Mouse (Mus musculus): Measurements from ENCODE around the gene Acat3. TPM values are rescaled to one million over a fixed set of nuclear protein-coding genes. Genes with fewer than 3 reads are reported as not detected.
"Not testable (repeated sequence)": the region's sequence is repeated elsewhere in the genome, so short reads cannot be mapped to it uniquely, and the experiment has no call there.

Acat3 gene
- total RNA-seq (2021): 1 to 10 TPM; 5.8 to 6.5 TPM
- long read RNA-seq, partial matches to known transcripts: 1 of 3 reads
- long read RNA-seq, other reads (novel, unspliced or antisense): 0 of 3 reads

DNA sequence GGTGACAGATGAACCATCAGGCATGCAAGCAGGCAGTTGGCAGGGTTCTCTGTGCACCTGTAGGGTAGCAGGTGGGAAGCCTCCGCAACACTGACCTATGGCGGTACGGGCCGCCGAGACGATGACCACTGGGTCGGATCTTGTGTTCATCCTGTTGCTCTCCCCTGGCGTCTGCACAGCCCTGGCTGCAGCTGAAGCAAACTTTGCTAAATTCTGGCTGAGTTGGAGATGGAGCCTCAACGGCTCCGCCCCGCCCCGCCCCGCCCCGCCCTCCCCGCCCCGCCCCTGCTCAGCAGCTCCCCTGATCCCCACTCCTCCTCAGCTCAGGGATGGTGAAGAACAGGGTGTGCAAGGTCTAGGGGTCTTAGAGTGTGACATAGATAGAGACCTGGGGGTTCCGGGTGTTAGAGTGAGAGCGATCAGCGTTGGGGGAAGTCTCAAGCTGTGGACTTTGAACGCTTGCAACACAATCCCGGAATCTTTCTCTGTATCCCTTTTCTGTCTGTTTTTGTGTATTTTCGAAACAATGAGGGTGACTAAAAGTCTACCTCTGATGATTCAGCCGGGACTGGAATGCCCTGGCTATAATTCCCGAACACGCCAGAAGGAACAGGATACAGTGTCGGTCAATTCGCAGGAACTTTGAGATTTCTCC, at the start of gene Acat3:
Gene Acat3, minus strand, starts transcription at position 450 of the 655 bp plus-strand sequence.
- DNase-seq (ENCODE audit: low spot score in 2 of 2): no peak

DNA sequence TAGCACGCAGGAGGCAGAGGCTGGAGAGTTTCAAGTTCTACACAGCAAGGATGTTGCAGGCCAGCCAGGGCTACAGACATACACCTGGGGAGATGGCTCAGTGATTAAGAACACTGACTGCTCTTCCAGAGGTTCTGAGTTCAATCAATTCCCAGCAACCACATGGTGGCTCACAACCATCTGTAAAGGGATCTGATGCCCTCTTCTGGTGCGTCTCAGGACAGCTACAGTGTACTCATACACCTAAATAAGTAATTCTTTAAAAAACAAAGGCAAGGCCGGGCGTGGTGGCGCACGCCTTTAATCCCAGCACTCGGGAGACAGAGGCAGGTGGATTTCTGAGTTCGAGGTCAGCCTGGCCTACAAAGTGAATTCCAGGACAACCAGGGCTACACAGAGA, 47.7 kb upstream of the Acat3 start:
- DNase-seq (ENCODE audit: low spot score in 2 of 2): not testable (repeated sequence)

DNA sequence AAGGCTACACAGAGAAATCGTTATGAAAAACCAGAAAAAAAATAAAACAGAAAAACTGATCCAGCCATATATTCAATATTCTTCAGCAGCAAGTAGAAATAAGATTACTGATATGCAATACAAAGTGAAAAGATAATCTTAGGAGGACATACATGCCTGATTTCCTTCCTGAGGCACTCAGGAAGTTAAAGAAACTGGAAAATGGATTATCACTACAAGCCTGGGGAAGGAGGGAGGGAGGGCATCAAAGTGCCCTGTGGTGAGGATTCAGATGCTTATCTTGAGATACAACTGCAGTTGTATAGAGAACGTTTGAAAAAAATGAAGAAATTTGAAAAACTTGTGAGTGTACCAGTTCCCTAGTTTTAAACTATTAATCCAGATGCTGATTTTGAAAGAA, 43.6 kb upstream of the Acat3 start:
- DNase-seq (ENCODE audit: low spot score in 2 of 2): no peak

DNA sequence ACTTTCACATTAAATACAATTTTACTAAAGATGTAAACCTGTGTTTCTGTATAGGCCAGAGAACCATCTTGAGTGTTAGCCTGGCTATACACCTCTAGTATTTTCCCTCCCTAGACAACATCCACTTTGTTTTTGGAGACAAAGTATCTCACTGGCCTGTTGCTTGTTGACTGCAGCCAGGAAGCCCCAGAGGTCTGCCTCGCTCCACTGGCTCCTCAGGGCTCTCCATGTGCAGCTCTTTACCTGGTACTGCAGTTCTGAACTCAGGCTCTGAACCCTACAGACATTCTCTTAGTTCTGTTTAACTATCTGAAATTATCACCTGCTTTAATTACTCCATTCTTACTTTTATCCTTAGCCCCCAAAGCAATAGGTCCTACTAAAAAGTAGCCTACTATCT, 38.1 kb upstream of the Acat3 start:
- DNase-seq (ENCODE audit: low spot score in 2 of 2): no peak

DNA sequence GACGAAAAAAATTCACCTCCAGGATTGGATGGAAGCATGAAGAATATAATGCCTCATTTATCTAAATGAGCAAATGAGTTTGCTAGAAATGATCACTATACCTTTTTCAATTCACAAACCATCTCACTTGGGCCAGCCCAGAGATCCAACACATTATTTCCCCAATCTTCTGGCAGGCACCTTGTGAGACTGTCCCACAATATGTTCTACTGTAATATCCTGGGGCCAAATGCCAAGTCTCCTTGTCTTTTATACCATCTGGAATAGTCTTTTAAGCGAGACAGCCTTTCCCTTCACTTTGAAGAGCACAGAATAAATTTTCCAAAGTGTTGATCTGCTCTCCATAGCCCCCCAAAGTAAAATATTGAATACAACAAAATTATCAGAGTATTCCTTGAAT, 33.5 kb upstream of the Acat3 start:
- no peak for DNase-seq (ENCODE audit: low spot score in 2 of 2)

DNA sequence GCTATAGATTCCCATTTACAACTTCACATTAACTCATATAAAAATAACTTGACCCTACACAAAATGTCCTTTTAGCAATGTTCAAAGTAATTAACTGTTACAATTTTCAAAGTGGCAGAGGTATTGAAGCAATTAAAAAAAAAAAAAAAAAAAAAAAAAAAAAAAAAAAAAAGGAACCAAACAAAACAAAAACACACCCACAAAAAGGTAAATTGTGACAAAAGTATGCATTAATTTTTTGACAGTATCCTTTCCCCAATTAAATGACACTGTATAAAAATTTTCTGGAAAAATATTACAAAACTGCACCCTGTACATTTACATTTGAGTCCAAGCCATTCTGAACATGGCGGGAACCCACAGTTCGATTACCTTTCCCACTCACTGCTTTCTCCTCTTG, 26.8 kb upstream of the Acat3 start:
- DNase-seq (ENCODE audit: low spot score in 2 of 2): no peak

DNA sequence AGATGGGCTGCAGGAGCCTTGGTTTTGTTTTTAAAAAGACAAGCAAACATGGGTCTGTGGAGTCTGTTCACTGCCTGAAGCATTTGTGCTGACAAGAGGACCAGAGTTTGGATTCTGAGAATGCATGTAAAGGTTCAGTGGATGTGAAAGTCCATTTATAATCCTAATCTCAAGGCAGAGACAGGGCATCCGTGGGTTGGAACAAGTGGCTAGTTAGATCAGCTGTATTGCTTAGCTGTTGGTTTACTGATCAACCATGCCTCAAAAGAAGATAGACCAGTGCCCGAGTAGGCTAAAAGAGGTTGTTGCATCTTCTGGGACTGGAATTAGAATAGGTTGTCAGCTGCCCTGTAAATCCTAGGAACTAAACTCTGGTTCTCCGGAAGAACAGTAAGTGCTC, 23.1 kb upstream of the Acat3 start:
- no peak for DNase-seq (ENCODE audit: low spot score in 2 of 2)

DNA sequence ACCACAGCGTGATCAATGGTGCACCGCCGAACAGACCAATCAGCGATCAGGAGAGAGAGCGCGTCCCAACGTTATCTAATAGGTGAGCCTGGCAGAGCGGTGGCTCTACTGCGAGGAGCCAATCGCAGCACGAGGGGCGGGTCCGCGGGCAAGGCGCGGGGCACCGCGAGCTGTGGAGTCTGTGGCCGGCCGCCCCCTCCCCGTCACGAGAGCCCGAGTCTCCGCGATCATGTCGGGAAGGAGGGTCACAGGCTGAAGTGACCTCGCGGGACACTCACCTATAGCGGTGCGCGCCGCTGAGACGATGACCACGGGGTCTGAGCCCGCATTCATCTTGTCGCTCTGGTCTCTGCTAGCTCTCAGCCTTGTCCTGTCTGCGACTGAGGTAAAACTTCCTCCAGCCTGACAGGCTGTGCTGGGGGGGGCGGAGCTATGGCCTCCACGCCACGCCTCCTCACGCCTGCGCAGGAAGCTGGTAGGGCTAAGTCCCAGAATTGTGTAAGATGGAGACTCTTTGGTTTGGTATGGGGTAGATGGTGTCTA, 20.0 kb upstream of the Acat3 start, which contains the start of gene Acat2:
Gene Acat2, minus strand, starts transcription at position 417 of the 543 bp plus-strand sequence.
- peak; percentile 91 to 96 for DNase-seq (ENCODE audit: low spot score in 2 of 2)

DNA sequence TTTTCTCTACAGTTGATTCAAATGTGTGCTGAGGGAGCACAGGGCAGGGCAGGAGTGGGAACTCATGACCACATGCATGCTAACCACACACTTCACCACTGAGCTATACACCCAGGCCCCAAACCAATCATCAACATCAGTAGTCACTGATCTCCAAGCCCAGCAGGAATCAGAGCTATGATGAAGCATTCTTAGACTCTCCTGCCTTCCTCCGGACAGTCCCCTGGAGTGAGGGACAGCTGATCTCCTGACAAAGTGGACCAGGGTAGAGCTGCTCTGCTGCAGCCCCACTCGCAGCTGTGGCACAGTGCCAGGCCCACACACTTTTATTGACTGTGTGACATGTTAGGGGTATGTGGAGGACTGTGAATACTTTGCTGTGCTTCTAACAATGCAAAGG, 19.0 kb upstream of the Acat3 start:
- DNase-seq (ENCODE audit: low spot score in 2 of 2): not testable (repeated sequence)

DNA sequence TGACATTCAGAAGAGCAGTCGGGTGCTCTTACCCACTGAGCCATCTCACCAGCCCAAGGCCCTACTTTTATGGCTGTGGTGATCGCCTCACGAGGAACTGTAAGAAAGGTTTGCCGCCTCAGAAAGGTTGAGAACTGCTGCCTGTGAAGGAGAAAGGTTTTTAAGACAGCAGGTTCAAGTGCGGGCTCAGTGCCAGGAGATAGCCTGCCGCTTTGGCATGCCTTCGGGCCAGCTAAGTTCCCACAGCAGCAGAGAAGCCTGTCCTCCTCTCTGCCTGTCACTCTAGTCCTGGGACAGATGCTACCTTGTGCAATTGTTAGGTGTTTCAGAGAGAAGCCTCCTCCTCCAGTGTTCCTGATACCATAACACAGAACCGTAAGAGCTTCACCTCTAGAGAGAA, 16.3 kb upstream of the Acat3 start:
- DNase-seq (ENCODE audit: low spot score in 2 of 2): no peak

DNA sequence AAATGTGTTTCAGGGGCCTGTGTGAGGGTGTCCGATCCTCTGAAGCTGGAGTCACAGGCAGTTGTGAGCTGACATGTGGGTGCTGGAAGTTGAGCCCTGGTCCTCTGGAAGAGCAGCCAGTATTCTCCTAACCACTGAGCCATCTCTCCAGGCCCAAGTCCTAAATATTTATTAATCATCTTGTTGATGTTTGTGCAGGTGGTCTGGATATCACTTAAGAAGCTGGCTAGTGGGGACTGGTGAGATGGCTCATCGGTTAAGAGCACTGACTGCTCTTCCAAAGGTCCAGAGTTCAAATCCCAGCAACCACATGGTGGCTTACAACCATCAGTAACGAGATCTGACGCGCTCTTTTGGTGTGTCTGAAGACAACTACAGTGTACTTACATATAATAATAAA, 9.3 kb upstream of the Acat3 start:
- no peak for DNase-seq (ENCODE audit: low spot score in 2 of 2)

DNA sequence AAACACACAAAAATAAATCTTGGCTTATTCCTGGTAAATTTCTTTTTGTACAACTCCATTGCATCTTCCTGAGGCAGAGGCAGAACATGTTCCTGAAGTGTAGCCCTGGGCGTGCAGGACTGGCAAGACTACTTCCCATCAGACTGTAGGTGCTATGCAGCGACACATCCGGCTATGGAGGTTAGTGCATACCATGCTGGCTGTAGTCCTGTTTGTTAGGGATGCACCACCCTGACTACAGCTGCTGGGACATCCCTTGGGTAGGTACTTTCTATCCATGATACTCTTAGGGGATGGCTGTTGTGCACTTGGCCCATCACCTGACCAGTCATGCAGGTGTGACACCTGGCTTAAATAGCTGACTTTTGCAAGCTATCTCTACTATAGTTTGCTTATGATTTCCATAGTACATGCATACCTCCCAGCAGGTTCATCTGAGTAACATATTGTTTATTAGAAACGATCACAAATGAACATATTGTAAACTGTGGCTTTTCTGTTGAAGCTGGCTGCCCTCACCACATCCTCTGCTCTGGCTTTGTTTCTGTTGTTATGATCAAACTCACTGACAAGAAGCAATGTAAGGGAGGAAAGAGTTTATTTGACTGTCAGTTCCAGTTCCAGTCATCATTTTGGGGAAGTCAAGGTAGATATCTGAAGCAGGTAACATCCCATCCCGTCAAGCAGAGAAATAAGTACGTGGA, 2.2 kb upstream of the Acat3 start:
- DNase-seq (ENCODE audit: low spot score in 2 of 2): no peak

DNA sequence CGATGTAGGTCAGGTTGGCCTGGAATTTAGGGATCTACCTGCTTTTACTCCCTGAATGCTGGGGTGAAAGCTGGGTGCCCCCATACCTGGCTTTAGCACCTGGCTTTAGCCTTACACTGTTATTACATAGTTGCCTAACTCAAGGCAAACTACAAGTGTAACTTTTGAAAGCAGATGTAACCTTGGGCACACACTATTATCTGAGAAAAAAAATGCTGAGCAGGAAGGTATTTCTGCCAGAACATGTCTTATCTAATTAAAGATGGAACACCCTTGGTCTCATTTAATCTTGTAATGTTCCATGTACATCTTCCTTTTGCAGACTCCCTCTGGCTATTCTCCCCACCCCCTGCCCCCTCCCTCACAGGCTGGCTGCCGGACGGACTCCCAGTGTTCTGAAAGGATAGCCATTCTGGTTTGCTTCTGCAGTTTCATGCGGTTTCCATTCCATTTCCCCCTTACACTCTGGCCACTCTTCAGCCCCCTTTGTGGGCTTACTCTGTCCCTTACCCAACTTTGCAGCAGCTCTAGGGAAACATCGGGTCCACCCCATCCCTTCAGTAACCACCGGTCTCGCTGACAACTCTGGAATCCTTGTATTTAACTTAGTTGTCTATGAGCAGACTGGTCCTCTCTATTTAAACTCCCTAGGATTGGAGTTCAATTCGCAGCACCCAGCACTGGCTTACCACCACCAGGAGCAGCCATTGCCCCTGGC, 1.3 kb upstream of the Acat3 start:
- no peak for DNase-seq (ENCODE audit: low spot score in 2 of 2)

DNA sequence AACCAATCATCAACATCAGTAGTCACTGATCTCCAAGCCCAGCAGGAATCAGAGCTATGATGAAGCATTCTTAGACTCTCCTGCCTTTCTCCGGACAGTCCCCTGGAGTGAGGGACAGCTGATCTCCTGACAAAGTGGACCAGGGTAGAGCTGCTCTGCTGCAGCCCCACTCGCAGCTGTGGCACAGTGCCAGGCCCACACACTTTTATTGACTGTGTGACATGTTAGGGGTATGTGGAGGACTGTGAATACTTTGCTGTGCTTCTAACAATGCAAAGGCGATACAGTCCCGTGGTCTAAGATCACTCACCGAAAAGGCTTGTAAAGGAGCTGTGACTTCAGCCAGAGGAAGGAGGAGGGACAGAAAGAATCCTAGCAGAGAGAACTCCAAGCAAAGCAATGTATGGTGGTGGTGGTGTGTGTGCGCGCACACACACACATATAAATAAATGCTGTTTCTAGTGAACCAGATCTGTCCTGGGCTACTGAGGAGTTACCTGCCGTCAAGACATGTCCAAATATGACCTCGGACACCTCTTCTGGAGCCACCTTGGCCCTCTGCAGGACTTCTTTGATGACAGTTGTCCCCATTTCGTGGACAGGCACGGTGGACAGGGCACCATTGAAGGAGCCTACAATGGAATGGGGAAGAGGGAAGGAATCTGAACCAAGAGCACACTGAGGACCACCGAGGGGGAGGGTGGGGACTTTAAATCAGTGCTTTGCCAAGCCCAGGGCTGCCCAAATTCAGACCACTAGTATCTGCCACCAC, 837 bp downstream of the Acat3 start:
- not testable (repeated sequence) for DNase-seq (ENCODE audit: low spot score in 2 of 2)

DNA sequence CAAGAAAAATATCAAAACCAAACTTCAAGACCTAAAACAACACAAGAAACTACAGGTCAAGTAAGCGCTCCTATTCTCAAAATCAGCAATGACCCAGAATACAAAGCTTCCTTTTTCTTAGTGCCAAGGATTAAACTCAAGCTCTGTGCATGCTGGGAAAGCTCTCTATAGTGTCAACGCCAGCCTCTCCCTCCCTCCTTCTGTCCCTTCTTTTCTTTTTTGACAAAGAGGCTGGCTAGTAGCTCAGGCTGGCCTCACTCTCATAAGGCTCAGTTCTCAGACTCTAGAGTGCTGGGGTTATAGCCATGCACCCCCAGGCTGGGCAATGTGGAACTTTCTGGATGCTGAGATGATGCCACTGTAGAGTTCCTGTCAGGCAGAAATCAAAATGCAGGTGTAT, 2.3 kb downstream of the Acat3 start:
- DNase-seq (ENCODE audit: low spot score in 2 of 2): no peak

DNA sequence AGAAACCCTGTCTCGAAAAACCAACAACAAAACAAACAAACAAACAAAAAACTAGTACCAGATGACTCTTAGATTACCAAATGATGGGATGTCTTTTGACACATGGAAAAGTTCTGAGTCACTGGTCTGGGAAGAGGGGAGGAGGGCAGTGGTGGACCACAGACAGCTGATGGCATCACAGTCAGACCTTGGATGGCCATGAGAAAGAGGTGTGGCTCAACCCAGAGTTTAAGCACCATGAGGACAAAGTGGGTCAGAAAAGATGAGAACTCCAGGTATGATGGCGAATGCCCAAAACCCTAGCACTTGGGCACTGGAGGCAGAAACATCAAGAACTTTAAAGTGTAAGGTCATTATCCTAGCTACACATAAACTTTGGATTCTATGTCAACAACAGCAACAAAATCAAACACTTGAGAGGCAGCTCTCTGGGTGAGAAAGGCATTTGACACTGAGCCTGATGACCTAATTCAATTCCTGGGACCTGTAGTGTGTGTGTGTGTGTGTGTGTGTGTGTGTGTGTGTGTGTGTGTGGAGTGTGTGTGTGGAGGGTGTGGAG, 2.9 kb downstream of the Acat3 start:
- DNase-seq (ENCODE audit: low spot score in 2 of 2): no peak

DNA sequence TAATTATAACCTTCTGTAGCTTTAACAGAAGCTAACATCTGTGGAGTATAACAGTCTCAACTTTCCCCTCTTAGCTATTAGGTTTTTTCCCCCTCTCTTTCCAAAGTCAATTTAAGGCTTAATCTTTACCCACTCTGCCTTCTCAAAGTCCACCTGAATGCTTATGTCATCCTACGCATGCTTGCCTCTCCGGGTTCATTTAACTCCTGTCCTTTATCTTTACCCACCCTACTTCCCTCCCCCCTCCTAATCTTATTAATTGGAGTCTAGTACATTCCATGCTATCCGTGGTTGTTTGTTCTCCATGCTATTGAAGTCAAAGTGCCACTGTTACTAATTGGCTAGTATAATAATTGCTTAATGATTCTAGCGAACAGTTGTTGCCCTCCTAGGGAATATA, 4.7 kb downstream of the Acat3 start:
- no peak for DNase-seq (ENCODE audit: low spot score in 2 of 2)

DNA sequence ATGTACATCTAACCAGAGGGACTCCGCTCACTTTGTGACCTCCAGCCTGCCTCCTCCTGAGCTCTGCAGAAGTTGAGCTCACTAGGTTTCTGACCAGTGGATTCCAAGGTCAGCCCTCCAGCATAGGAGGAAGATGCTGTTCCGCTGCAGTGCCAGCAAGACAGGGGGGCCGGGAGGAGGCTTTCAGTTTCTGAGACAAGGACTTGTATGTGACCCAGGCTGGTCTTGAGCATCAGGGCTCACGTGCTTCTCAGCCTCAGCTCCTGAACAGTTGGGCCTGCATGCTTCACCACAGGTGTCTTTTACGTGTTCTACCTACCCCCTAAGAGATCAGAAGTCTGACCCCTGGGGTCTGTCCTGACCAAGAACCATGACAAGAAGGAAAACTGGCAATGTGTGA, 8.8 kb downstream of the Acat3 start:
- not testable (repeated sequence) for DNase-seq (ENCODE audit: low spot score in 2 of 2)

DNA sequence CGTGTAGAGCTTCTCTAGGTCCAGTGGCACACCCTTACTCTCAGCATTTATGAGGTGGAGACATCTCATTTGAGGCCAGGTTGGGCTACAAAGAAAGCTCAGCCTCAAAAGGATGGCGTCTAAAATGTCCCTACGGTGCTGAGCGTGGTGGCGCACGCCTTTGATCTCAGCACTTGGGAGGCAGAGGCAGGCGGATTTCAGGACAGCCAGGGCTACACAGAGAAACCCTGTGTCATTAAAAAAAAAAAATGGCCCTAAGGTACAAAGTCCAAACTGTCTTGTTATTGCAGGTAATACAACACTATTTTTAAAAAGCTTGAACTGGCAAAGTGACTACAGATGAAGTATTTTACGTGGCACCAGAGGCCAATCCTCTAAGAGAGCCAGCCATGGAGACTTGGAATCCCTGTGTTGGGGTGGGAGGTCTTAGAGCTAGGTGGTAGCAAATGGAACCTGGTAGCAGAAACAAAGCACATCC, 14.7 kb downstream of the Acat3 start:
- no peak for DNase-seq (ENCODE audit: low spot score in 2 of 2)

DNA sequence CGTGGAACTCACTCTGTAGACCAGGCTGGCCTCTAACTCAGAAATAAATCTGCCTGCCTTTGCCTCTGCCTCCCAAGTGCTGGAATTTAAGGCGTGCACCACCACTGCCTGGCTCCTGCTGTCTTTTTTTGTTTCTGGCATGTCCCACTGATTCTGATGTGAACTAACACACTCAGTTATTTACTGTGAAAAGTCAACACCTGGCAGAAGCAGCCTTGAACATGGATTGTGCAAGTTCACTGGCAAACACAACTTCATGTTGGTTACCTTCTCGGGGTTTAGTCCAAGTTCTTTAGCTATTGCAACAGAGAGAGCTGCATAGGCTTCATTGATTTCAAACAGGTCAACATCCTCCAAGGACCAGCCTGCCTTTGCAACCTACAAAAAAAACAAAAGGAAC, 15.4 kb downstream of the Acat3 start:
- no peak for DNase-seq (ENCODE audit: low spot score in 2 of 2)

DNA sequence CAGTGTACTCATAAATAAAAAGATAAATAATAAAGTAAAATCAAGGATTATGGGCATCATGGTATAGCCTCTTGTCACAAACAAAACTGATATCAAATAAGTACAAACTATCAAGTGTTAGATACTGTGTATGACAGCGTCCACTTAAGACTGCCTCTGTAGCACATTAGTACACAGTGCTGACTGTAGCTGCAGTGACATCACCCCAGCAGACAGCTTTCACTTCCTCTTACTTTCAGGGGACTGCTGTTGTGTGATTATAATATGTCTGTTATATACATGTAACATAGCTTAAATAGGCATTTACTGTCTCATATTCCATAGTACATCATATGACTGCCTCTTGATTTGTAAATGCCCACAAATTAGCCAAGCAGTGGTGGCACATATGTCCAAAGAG, 19.3 kb downstream of the Acat3 start:
- DNase-seq (ENCODE audit: low spot score in 2 of 2): no peak
